Mouse (Mus musculus) olfactory bulb, adult 2 months (tissue): ENCODE data around the gene Celsr2.

ENCODE experiments used
- CTCF ChIP-seq: fragments of 200-500 bp; IDR thresholded peaks from 2 replicates; pipeline ENCODE4 v1.5.1; 2012; ENCODE audit warnings: low read depth, mild to moderate bottlenecking, low read length, moderate library complexity; ENCODE audit not compliant: insufficient read depth
- POLR2A ChIP-seq: fragments of 200-500 bp; IDR thresholded peaks from 2 replicates; pipeline ENCODE4 v1.6.1; 2012; ENCODE audit warnings: mild to moderate bottlenecking, low read depth, low read length, moderate library complexity; ENCODE audit not compliant: insufficient read depth

DNA sequence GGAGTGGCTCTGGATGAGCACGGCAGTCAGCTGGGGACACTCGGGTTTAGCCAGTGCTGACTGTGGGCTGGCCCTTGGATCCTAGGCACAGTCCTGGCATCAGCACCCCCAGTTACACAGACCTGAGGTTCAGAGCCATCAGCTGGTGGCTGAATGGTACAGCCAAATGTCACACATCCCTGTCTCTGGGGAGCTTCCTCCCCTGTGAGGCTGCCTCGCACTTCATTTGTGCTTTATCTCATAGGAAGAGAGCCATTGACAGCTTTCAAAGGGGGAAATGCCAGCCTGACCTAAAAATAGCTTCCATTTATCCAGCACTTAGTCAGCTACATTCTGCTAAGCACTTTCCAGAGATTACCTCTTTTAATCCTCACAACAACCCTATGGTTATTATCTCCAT lies 51.7 kb downstream of the Celsr2 start:
- TF ChIP-seq POLR2A (no peak), CTCF (no peak)
